Mouse (Mus musculus) adipose tissue, adult 10 weeks (tissue): Measurements from ENCODE around the gene Grem2. TPM values are rescaled to one million over a fixed set of nuclear protein-coding genes. Genes with fewer than 3 reads are reported as not detected.

Experiments used
- polyA plus RNA-seq: library from polyadenylated mRNA; stranded (reverse); fragments of 350-450 nt; fragmentation: Illumina TruSeq; extraction: RNeasy Lipid Tissue Mini Kit (QIAGEN cat#74804); gene quantifications from one replicate; pipeline ENCODE4 v1.2.3, GENCODE M21; 2014; ENCODE audit warnings: low read depth, low replicate concordance

Gene Grem2
- polyA plus RNA-seq, result 5.4 TPM

GRCm38 (mm10) chr1:174921298-174921955 is at the start of gene Grem2:
Grem2 (minus strand) TSS chr1:174921819.

